Mouse (Mus musculus) kidney, adult 8-10 months (tissue): Measurements from ENCODE around the gene Ikzf1.
A peak's percentile ranks its signal among the peaks of the same experiment; 100 is the strongest.

Experiments used
- DNase-seq, 2 experiments: peaks; one replicate each; pipeline ENCODE4 v3.0.0; 2022

The Ikzf1 gene

GRCm38 (mm10) chr11:11725252-11725875 lies 40.6 kb downstream of the Ikzf1 start:
- no peak for DNase-seq

DNA sequence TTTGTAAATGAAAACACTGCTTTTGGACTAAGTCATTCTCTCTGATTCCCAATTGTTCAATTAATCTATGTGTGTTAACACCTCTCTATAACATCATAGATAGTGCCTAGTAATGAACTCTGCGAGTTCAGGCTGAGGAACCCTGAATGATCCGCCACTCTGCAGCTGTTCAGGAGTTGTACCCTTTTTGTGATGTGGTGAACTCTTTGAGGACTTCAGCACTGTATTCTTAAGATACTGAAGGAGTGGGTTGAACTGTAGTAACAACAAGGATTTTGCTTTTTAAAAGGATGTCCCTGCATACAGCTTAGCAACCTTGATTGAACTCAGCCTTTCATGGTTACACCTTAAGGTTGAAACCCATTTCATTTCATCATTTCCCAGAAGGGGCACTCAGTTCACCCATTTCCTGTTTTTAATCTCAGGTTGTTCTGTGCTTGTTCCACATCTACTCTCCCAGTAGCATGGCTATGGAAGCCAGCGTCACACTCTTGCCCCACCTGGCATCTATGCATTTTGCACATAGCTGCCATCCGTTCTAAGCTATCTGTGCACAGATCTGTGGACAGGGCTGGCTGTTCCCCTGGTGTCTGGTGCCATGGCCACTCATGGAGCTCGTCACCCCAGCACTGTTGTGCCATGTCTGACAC lies 41.2 kb downstream of the Ikzf1 start:
- DNase-seq, result no peak

DNA sequence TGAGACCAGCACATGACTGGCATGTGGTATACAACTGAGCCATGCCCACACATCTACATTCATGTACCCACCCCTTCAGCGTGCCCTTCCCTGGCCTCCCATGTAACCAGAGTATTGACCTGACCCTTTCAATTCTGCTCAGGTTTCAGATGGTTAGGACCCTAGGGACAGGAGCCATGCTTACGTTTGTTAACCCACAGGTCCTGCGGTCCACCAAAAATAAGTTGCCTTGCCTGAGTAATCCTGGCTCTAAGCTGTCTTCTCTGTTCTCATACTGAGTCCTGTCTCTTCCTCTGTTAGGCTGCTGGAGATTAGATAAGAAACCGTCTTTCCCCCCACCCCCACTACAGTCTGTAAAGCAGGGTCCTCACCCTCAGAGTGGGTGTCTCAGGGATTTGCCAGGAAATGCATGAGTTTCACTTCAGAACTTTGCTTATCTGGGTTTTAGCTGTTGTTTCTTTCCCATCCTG lies 42.0 kb downstream of the Ikzf1 start:
- no peak for DNase-seq

- DNase-seq, result no peak
Observed at GRCm38 (mm10) chr11:11727936-11728556, 43.2 kb downstream of the Ikzf1 start.

- DNase-seq, result no peak
Observed at GRCm38 (mm10) chr11:11729216-11729615, 44.4 kb downstream of the Ikzf1 start.

DNA sequence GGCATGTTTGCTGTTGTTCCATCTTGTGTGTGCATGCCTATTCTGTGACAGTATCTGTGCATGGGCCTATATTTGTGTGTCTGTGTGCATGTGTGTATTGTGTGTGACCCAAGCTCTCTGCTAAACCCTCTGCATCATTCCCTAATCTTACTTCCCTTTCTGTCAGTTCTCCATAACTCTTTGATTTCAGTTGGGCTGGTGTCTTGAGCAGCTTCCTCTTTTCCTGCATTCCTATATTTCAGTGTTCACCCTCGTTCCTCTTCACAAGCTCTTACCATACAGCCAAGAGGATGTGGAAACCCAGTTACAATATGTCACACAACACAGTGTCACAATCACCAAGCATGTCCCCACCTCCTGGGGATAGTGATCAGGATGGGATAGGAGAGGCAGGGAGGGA lies 45.3 kb downstream of the Ikzf1 start:
- no peak for DNase-seq

- no peak for DNase-seq
Observed at GRCm38 (mm10) chr11:11731727-11732126, 46.9 kb downstream of the Ikzf1 start.

DNA sequence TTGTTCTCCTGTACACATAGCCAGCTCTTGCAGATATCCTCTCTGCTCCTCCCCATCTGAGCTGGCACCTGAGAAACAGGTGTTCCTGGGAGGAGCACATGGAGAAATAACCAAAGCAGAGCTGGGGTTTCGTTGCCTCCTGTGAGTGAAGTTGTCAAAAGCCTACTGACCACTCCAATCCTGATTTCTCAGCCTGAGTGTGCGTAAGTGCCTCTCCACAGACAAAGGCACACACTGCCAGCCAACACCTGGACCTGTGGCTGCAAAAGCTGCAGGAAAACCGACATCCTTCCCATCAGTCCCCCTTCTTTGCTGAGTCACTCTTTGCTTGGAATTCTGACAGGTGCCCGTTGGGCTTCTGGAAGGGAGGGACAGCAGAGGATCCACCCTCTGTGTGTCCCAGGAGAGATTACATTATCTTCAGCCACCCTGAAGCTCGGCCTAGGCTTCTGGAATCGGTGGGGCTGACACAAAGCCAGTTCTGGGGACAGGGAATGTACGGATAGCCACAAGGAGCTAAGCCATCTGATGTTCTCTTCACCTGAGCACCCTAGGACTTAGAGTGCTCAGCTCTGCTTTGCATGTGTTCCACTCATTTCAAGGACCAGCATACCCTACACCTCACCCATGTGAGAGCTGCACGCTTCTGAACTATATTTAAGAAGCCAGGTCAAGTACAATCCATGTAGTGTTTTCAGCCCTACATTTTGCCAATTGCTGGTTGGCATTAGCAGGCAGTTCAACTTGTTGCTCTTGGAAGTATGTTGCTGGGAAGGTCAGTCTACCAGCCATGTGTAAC lies 48.4 kb downstream of the Ikzf1 start:
- no peak for DNase-seq

- DNase-seq, result no peak
Observed at GRCm38 (mm10) chr11:11735155-11735554, 50.4 kb downstream of the Ikzf1 start.

DNA sequence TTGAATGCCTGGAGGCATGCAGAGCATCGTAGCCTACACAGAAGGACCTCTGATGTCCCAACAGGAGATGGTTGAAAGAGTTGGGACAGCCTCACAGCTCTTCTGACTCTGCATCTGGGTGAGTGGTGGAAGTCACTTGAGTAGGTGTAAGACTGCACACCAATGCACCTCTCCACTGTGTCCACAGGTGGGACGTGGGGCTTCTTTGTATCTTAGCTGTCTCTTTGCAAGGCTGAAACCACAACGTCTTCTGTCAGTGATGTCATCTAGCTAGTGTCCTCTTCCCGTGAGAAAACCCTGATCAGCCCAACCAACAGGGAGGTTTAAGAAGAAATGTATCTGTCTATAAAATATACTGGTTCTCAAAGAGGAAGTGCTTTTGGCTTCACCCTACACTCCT lies 52.1 kb downstream of the Ikzf1 start:
- no peak for DNase-seq

DNA sequence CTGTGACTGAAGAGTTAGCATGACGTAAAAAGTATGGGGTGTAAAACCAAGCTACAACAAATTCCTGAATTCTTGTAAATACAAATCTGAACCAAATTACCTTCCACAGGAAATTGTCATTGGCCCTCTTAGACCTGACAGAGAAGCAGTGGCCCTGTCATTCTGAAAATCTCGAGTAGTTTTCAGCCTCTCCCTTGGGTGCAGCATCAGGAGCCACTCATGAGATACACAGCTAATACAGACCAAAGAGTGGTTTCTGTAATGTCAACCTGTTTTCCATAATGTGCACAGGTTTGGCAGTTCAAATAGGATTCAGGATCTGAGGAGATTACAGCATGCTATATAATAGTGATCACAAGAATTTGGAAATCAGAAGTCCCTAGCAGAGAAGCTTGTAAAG lies 52.8 kb downstream of the Ikzf1 start:
- no peak for DNase-seq

DNA sequence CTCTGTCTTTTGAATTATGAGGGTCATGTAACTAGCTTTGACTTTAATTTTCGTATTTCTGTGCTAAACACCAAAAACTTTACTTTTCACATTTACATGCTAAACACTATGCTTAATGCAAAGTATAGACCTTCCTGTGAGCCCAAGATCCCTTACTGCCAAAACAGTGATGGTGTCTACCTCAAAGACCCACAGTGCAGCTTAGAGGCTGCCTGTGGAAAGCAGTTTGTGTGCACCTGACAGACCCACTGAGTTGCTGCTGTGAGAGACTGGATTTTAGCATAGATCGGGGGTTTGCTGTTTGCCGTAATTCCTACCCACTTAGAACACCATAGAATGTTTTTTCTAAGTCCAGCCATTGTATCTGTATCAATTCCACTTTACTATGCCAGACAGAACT lies 54.3 kb downstream of the Ikzf1 start:
- DNase-seq, result no peak

DNA sequence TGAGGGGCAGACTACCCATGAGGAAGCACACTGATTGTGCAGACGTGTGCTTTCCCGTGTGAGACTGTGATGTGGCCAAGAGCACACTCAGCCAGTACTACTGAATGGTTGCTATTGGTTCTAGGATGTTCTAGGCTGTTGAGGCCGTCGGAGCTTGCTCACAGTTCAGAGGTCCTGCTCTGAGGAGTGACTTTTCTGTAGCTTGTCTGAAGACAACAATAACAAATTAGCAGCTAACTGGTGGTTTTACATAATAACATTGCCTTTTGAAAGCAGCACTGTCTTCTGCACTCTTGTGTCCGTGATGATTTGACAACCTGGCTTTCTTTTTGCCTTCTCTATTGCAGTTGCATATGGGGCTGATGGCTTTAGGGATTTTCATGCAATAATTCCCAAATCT lies 55.8 kb downstream of the Ikzf1 start:
- DNase-seq, result no peak

GRCm38 (mm10) chr11:11741574-11741973 lies 56.8 kb downstream of the Ikzf1 start:
- no peak for DNase-seq

DNA sequence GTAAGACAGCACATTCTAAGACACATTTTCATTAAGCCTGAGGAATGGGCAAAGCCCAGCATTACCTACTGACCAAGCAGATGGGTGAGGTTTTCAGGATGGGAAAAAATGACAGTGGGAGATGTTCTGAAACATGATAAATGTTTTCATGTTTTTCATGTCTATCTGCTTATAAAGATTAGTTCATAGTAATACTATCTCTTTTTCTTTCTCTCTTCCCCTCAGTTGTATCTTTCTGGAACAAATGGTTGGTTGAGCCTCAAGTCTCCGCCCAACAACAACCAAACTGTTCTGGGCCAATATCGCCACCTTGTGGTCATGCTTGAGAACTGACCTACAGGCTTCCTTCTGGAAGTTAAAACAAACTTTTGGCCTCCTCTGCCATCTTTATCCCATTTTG lies 57.8 kb downstream of the Ikzf1 start:
- peak in 1 of 2 experiments; percentile 41 for DNase-seq

DNA sequence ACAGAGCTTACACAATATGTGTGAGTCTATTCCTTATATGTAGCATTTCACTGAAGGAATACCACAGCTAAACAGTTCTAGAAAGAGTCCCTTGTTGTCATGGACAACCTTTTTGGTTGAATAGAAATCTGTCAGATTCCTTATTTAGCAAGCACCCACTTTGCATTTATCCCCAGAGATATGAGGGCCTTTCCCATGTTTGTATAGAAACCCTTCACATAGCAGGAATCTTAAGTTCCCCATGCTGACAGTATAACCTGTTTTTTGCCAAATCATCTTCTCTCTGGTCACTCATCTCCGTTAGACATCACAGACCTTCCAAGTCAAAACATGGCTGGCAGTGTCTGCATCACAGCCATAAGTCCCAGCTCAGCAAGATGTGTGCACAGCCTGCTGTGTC lies 59.4 kb downstream of the Ikzf1 start:
- DNase-seq, result no peak

- DNase-seq, result no peak
Observed at GRCm38 (mm10) chr11:11751091-11751490, 66.3 kb downstream of the Ikzf1 start.

DNA sequence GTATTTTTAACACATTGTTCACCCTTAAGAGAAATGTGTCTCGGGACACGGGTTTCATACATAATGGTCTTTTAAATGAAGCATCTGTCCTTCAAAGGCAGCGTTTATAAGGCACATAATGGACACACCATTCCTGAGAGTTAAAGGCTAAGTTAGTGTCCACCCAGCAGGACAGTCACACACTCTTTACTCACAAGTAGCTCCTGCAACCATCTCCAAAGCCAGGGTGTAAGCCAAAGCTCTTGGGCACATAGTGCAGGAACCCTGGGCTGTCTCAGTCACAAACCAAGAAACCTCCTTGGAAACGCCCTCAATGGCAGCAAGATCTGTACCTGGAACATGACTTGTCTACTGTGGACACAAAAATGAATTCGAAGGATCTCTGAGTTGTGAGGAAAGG lies 68.1 kb downstream of the Ikzf1 start:
- DNase-seq, result no peak

DNA sequence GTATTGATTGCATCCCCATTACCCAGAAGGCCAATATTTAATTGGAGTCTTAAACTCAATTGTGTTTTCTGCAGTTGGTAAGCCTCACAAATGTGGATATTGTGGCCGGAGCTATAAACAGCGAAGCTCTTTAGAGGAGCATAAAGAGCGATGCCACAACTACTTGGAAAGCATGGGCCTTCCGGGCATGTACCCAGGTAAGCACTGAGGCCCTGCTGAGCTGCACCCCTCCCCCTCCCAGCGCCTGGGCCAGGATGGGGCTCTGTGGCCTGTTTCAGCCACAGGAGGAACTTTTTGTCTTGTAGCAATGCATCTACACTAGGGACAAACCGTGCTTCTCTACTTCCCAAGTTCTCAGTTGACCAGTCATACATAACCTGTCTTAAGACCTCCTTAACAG lies 73.3 kb downstream of the Ikzf1 start:
- DNase-seq, result no peak

- no peak for DNase-seq
Observed at GRCm38 (mm10) chr11:11758883-11759282, 74.1 kb downstream of the Ikzf1 start.

GRCm38 (mm10) chr11:11763211-11763666 lies 78.4 kb downstream of the Ikzf1 start:
- no peak for DNase-seq

DNA sequence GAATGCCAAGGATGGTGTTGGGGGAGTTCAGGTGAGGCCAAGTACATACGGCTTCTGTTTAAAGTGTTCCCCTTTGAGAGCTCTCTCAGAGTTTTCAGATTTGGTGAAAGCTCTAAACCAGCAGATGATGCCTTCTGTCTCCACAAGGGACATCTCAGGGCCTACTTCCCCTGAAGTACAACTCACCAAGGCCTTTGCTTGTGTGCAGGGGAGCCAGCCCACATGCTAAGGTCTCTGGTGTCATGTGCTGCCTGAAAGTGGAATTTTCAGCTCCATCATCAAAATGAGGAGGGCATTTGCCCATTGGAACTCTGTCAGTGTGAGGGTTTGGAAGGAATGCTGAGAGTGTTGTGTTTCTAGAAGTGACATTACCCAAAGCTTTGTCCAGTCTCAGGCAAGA lies 80.6 kb downstream of the Ikzf1 start:
- no peak for DNase-seq

DNA sequence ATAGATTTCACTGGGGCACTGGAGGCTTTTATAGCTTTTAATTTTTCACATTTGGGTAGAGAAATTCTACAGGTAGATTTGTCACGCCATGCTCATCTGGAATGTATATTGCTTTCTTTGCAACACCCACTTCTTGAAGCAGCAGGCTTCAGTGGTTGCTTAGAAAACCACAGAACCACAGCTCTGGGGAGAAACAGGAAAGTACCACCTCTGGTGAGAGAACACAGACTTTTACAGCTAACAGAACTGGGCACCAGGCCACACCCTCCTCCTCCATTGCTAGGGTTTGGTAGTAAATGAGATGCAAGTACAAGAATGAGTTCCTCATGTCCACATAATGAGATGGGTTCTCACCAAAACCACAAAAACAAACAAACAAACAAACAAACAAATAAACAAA lies 81.3 kb downstream of the Ikzf1 start:
- DNase-seq, result no peak

GRCm38 (mm10) chr11:11766736-11767135 lies 81.9 kb downstream of the Ikzf1 start:
- DNase-seq, result no peak
